Mouse (Mus musculus) intestine, postnatal 0 days (tissue): ENCODE results near the gene Slc2a1. TPM values are rescaled to one million over a fixed set of nuclear protein-coding genes. Genes with fewer than 3 reads are reported as not detected.
A peak's percentile ranks its signal among the peaks of the same experiment; 100 is the strongest.

Source experiments
- ATAC-seq: fragments of 200-750 bp; cut with Nextera tagmentation; 2 replicates; pipeline ENCODE4 v1.8.0; 2017; ENCODE audit warnings: mild to moderate bottlenecking, moderate TSS enrichment, moderate library complexity
- H3K27ac ChIP-seq: fragments of 300-500 bp; sonication (generic); 2 replicates; pipeline ENCODE4 v1.5.1; 2014; ENCODE audit warnings: mild to moderate bottlenecking, low read depth, low read length, moderate library complexity
- H3K27me3 ChIP-seq: fragments of 300-500 bp; sonication (generic); replicated peaks from 2 replicates; pipeline ENCODE4 v1.6.1; 2014; ENCODE audit warnings: low read length, mixed read lengths; ENCODE audit not compliant: control insufficient read depth, insufficient read depth
- H3K36me3 ChIP-seq: fragments of 300-500 bp; sonication (generic); 2 replicates; pipeline ENCODE4 v1.6.1; 2014; ENCODE audit warnings: mild to moderate bottlenecking, moderate library complexity; ENCODE audit not compliant: control insufficient read depth, insufficient read depth
- H3K4me1 ChIP-seq: fragments of 300-500 bp; sonication (generic); replicated peaks from 2 replicates; pipeline ENCODE4 v1.6.1; 2014; ENCODE audit warnings: antibody characterized with exemption, low read length, mixed read lengths; ENCODE audit not compliant: control insufficient read depth, insufficient read depth
- H3K4me2 ChIP-seq: fragments of 300-500 bp; sonication (generic); replicated peaks from 2 replicates; pipeline ENCODE4 v1.6.1; 2014; ENCODE audit warnings: low read depth, mild to moderate bottlenecking, moderate library complexity
- H3K4me3 ChIP-seq: fragments of 300-500 bp; sonication (generic); 2 replicates; pipeline ENCODE4 v1.5.1; 2014; ENCODE audit warnings: low read depth, low read length
- H3K9ac ChIP-seq: fragments of 300-500 bp; sonication (generic); 2 replicates; pipeline ENCODE4 v1.6.1; 2014; ENCODE audit warnings: mild to moderate bottlenecking, low read depth, low read length
- H3K9me3 ChIP-seq: fragments of 300-500 bp; sonication (generic); 2 replicates; pipeline ENCODE4 v1.6.1; 2016; ENCODE audit warnings: mixed run types; ENCODE audit not compliant: control insufficient read depth
- CTCF ChIP-seq: sonication (generic); IDR thresholded peaks from 2 replicates; pipeline ENCODE4 v1.5.1; 2016; ENCODE audit warnings: low read depth, mild to moderate bottlenecking, control low read depth, antibody characterized with exemption, moderate library complexity
- WGBS: fragments of 180-500 bp; shearing (Covaris S2); extraction: QIAGEN DNeasy Blood & Tissue Kit; methylation state at CpG from one replicate; pipeline ENCODE4 v1.1.7; 2014; 5-methylcytosine and 5-hydroxymethylcytosine counted together
- polyA plus RNA-seq: library from polyadenylated mRNA; unstranded; fragments of >200 nt; fragmentation: Nextera tagmentation; extraction: Ambion mirVana; gene quantifications from 2 replicates; pipeline ENCODE4 v1.2.1, GENCODE M21; 2015

Slc2a1 gene
- polyA plus RNA-seq, 1 experiment from 2014 or later: 18.1 TPM

DNA sequence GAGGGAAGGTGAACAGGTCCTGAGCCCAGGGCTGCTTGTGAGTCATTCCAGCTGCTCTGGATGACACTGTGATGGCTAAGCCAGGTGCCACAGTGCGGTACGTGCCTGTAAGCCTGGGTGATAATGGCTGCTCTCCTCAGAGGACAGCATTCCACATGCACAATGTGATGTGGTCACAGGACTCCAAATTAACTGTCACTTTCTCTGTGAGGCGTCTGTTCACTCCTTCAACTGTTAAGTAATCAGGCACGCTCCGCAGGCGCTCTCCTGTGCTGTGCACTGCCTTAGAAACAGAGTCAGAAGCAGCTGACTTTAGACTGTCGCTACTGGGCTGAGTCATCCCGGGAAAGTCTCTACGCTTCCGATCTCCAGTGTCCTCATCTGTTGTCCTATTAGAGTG lies 32.7 kb downstream of the Slc2a1 start:
- WGBS: 61% methylated on average over 10 of the region's 10 CpGs
- Histone ChIP-seq H3K27ac (no peak overlapping the region), H3K9me3 (no peaks in the 10 kb centered on the region), H3K4me1 (no peaks in the 10 kb centered on the region), H3K4me2 (no peak overlapping the region), H3K9ac (no peak overlapping the region), H3K4me3 (no peak overlapping the region), H3K27me3 (peaks cover 5% of the 10 kb centered on the region; the same call in 1 of the 2 replicates), H3K36me3 (peaks cover 13% of the 10 kb centered on the region)
- ATAC-seq: no peak
- TF ChIP-seq CTCF: no peak

DNA sequence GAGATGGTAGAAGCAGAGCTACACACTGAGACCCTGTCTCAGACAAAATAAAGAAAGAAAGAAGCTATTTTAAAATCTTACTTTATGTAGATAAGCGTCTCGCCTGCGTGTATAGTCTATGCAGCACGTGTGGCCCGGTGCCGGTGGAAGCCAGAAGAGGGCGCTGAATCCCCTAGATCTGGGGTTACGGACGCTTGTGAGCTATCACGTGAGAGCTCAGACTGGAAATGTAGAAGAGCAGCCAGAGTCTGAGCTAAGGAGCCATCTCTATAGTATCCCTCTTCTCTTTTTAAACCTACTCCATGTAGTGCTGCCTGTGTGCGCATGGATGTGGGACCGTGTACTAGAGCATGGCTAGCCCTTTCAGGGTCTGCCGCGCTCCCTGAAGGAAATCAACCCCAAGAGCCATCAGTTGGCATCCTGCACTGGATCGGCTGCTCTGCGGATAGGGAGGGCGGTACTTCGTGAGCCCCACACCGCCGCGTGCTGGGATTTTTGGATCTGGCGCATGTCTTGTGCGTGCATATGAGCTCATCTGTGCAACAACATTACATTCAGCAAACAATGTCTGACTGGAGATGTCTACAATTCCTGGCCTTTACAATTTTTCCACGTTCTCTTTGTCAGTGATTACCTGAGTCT lies 33.8 kb downstream of the Slc2a1 start:
- TF ChIP-seq CTCF: peak; percentile 79
- WGBS: 37% methylated on average over 24 of the region's 24 CpGs
- H3K27ac ChIP-seq: no peak overlapping the region
- no peak overlapping the region for H3K9ac ChIP-seq
- ATAC-seq: peak; percentile 48
- no peaks in the 10 kb centered on the region for H3K4me1 ChIP-seq
- peak overlapping the region; percentile 44 for H3K4me2 ChIP-seq
- H3K9me3 ChIP-seq: no peaks in the 10 kb centered on the region
- no peak overlapping the region for H3K4me3 ChIP-seq
- H3K36me3 ChIP-seq: 0 out of 2 replicates have a peak, but pooled peaks cover 2% of the 10 kb centered on the region
- peaks cover 5% of the 10 kb centered on the region; the same call in 1 of the 2 replicates for H3K27me3 ChIP-seq

DNA sequence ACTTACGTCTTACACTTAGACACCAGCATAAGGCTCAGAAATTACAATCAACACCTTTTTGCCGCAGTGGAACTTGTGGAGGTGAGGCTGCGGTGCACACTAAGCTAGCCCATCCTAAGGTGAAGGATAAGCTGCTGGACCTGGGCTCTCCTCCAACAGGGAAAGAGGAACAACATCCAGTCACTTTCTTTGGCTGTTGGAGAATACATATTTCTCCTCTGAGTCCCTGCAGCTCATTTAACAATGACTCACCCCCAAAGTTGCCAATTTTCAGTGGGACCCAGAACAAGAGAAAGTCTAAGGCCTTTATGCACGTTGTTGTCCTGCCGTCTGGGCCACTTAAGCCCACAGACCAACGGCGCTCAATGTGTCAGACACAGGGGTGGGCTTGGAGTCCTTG lies 38.3 kb downstream of the Slc2a1 start:
- no peak overlapping the region for H3K4me3 ChIP-seq
- H3K27me3 ChIP-seq: peaks cover 5% of the 10 kb centered on the region; the same call in 1 of the 2 replicates
- H3K36me3 ChIP-seq: no peaks in the 10 kb centered on the region
- H3K27ac ChIP-seq: no peak overlapping the region
- 80% methylated on average over 7 of the region's 7 CpGs for WGBS
- TF ChIP-seq CTCF: no peak
- H3K4me1 ChIP-seq: no peaks in the 10 kb centered on the region
- H3K9ac ChIP-seq: no peak overlapping the region
- no peaks in the 10 kb centered on the region for H3K9me3 ChIP-seq
- no peak overlapping the region for H3K4me2 ChIP-seq
- no peak for ATAC-seq

DNA sequence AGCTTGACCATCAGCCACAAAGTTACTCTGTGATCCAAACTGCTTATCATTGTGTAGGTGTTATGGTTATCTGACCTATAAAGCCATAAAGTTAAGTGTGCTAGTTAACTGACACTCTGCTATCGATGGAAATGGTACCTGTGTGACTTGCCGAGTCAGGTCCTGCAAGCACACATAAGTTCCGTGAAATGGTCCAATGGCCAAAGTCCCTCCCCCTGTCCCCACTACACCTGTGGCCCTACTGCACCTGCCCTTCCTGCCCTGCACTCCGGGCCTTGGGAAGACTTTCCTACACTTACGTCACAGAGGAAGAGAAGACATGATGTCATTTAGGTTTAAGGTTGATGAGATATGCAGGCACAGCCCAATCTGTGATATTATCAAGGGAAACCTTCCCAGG lies 38.8 kb downstream of the Slc2a1 start:
- 43% methylated on average over 5 of the region's 5 CpGs for WGBS
- no peak for TF ChIP-seq CTCF
- Histone ChIP-seq H3K27ac (no peak overlapping the region), H3K36me3 (no peaks in the 10 kb centered on the region), H3K4me2 (no peak overlapping the region), H3K9ac (no peak overlapping the region), H3K4me3 (no peak overlapping the region), H3K9me3 (no peaks in the 10 kb centered on the region), H3K4me1 (no peaks in the 10 kb centered on the region), H3K27me3 (peaks cover 4% of the 10 kb centered on the region; the same call in 1 of the 2 replicates)
- ATAC-seq: peak; percentile 69

DNA sequence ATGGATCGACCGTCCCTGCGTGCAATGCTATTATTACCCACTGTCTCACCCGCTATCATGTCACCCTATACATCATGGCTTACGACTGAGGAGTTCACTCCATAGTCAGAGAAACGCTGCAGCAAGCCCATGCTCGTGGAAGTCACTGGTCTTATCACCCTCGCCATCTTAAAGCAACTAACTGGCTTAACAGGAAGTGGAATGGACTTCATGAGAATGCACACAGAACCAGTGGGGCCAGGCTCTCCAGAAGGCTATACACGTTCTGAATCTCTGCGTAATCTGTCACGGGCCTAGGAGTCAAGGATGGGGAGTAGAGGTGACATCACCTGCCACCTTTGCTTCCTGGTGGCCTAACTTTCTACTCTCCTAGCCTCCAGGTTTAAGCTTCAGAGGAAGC lies 40.2 kb downstream of the Slc2a1 start:
- Histone ChIP-seq H3K9me3 (no peaks in the 10 kb centered on the region), H3K9ac (no peak overlapping the region), H3K36me3 (no peaks in the 10 kb centered on the region), H3K27me3 (no peaks in the 10 kb centered on the region; the same call in 1 of the 2 replicates), H3K4me3 (no peak overlapping the region), H3K27ac (no peak overlapping the region), H3K4me2 (no peak overlapping the region), H3K4me1 (no peaks in the 10 kb centered on the region)
- TF ChIP-seq CTCF: no peak
- no peak for ATAC-seq
- WGBS: 75% methylated on average over 11 of the region's 11 CpGs

DNA sequence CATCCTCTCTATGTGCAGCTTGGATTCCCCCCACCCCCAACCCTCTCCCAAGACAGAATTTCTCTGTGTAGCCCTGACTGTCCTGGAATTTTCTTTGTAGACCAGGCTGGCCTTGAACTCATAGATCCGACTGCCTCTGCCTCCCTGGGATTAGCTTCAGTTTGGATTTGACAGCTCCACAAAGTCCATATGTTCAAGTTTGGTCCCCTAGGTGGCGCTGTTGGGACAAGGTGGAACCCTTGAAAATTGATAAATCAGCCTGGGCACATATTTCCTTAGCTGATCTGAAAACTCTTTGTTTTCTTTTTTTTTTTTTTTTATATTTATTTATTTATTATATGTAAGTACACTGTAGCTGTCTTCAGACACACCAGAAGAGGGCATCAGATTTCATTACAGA lies 48.7 kb downstream of the Slc2a1 start:
- peak; percentile 70 for TF ChIP-seq CTCF
- Histone ChIP-seq H3K4me3 (no peak overlapping the region), H3K27me3 (no peaks in the 10 kb centered on the region), H3K9me3 (no peaks in the 10 kb centered on the region), H3K4me2 (no peak overlapping the region), H3K9ac (no peak overlapping the region), H3K27ac (no peak overlapping the region), H3K4me1 (no peaks in the 10 kb centered on the region), H3K36me3 (no peaks in the 10 kb centered on the region)
- WGBS: 34% methylated on average over 2 of the region's 2 CpGs
- no peak for ATAC-seq

DNA sequence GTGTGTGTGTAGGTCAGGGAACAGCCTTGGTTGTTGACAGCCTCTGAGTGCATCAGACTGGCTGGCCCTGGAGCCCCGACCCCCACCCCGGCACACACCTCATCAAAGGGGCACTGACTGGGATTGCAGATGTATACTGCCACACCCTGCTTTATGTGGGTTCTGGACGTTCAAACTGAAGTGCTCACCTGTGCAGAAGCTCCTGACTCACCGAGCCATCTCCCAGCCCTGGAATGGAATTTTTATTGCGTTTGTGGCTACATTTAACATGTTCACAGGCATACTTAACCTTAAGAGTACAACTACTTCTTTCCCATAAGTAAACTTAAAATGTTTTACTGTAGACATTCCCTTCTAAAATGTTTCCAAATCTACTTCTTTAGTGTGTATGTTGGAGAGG lies 49.4 kb downstream of the Slc2a1 start:
- Histone ChIP-seq H3K4me2 (no peak overlapping the region), H3K9ac (no peak overlapping the region), H3K4me3 (no peak overlapping the region), H3K27me3 (no peaks in the 10 kb centered on the region), H3K4me1 (no peaks in the 10 kb centered on the region), H3K27ac (no peak overlapping the region), H3K9me3 (no peaks in the 10 kb centered on the region), H3K36me3 (no peaks in the 10 kb centered on the region)
- TF ChIP-seq CTCF: no peak
- 40% methylated on average over 5 of the region's 5 CpGs for WGBS
- ATAC-seq: peak; percentile 81
